Mouse (Mus musculus) urinary bladder, adult 18-20 months (tissue): ENCODE results near the gene Gabbr2.

Source experiments
- DNase-seq, 2 experiments: peaks; one replicate each; pipeline ENCODE4 v3.0.0; 2022; ENCODE audit warnings: low spot score in 2 of 2, mixed read lengths in 2 of 2

Gene Gabbr2

GRCm38 (mm10) chr4:46770090-46770489 is 221.6 kb downstream of the Gabbr2 start:
- no peak for DNase-seq

GRCm38 (mm10) chr4:46766326-46766725 is 225.3 kb downstream of the Gabbr2 start:
- no peak for DNase-seq

GRCm38 (mm10) chr4:46759838-46760237 is 231.8 kb downstream of the Gabbr2 start:
- DNase-seq = no peak

GRCm38 (mm10) chr4:46758340-46759041 is 233.2 kb downstream of the Gabbr2 start:
- no peak for DNase-seq

DNA sequence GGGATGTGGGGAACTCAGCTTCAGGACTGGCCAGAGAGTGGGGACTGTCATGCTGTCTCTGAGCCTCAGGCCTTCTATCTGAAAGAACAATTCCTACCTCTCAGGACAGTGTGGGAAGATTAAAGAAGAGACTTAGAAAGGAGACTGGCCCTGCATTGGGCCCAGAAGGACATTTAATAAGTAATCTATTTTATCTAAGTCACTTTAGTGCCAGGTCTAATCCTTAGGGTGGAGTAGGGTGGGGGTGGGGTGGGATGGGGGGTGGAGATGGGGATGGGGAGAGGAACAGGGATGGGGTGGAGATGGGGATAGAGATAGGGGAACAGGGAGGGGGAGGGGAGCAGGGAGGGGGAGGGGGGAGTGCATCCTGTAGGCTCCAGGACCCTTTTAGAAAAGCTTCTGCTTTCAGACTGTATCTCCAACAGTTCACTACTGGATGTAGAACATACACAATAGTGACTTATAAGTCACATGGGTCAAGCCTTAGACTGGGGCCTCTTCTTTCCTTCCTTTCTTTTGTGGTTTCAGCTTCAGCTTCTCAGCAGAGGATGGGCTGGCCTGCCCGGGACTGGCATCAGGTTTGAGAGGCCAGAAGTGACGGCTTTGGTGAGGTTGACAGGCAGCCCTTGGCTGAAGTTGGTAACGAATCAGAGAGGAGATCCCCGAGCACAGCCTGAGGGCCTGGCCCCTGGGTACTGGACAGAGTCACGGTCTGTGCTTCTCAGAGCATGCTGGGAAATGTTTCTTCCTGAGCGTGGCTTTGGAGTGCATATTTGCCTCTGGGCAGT is 237.1 kb downstream of the Gabbr2 start:
- no peak for DNase-seq

DNA sequence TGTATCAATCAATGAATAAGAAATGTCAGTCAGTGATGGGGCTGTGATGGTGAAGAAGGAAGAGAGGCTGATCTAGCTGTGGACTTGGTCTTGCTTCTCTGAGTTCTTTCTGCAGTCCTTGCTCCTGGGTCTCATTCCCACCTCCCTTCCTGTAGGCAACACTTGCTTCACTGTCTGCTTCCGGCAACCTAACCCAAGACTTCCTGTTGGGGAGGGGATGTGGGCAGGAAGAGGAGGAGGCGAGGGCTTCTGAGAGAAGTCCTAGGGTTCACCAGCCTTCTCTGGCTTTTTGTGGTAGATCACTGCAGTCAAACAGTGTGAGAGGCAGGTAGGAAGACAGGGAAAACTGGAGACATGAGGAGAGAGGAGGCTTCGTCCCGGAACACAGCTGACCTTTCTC is 239.4 kb downstream of the Gabbr2 start:
- no peak for DNase-seq

DNA sequence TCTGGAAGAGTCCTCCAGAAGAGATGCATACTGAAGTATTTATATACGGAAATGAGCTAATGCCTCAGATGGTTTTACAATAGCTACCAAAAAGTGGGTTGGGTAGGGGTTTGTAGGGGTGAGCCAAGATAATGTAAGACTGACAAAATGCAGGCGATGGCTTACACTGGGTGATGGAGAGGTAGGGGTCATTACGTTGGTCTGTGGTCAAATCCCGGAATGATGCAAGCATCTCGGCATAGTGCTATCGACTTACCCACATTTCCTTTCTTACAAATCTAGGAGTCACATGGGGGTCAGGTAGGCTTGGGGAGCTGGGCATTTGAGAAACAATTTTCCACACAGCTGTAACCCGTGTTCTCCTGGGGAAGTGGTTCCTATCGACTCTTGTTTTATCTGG is 242.7 kb downstream of the Gabbr2 start:
- DNase-seq = no peak

- DNase-seq = no peak
Measured at GRCm38 (mm10) chr4:46747007-46747746, 244.5 kb downstream of the Gabbr2 start.

DNA sequence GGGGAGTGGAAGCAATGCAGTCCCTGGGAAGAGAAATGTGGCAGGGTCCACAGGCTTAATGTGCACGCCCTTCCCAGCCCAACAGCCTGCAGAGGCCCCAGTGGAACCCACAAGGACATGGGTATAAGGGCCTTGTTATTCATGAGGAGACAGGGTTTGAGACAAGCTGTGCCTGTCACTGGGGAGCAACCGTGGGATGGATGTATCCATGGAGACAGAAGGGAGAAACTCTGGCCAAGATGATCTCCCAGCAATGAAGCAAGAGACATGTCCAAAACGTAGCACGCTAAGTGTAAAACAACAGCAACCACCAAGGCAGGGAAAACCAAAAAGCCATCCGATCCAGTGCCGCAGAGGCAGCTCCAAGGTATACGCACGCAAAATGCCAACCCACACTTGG is 246.1 kb downstream of the Gabbr2 start:
- DNase-seq = no peak

DNA sequence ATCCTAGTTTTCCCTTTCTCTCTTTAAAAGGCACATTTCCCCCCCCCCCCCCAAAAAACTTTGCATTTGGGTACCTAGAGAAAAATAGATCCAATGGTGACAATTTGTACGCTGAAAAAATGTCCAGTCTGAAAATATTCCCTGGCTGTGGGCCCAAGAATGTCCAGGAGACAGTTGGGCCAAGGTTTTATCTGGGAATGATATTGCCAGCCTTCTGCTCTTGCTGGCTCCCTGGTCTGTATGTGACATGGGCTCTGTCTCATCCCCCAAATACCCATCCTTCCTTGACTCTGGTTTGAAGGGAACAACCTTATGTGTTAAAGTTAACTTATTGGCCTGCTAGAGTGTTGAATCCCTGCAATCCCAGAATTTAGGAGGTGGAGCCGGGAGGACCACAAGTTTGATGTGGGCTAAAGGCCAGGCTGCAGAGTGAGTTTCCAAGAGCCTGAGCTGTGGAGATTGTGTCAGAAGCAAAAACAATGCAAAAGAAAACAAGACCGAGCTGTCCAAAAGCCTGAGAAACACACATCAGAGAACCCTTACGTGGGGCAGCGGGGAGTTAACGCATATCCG is 247.0 kb downstream of the Gabbr2 start:
- no peak for DNase-seq

- DNase-seq = no peak
Measured at GRCm38 (mm10) chr4:46742601-46743000, 249.1 kb downstream of the Gabbr2 start.

GRCm38 (mm10) chr4:46736910-46737511 is 254.7 kb downstream of the Gabbr2 start:
- DNase-seq = no peak

DNA sequence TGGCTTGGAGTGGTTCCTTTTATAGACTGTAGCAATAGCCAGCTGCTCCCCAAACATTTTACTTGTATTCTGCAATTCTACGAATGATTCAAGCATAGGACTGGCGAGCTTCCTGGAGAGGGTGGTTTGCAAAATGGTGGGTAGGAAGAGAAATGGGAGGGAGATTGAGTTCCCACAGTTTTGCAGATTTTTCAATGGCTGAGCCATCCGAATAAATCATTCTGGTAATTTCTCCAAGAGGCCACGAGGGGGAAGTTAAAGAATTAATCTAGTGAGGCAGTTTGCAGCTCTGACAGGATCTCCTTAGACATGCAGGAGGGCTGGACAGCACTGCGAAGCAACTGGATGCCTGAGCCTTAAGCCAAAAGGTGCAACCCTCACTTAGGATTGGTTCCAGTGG is 256.8 kb downstream of the Gabbr2 start:
- no peak for DNase-seq

- DNase-seq = no peak
Measured at GRCm38 (mm10) chr4:46731590-46731989, 260.1 kb downstream of the Gabbr2 start.

DNA sequence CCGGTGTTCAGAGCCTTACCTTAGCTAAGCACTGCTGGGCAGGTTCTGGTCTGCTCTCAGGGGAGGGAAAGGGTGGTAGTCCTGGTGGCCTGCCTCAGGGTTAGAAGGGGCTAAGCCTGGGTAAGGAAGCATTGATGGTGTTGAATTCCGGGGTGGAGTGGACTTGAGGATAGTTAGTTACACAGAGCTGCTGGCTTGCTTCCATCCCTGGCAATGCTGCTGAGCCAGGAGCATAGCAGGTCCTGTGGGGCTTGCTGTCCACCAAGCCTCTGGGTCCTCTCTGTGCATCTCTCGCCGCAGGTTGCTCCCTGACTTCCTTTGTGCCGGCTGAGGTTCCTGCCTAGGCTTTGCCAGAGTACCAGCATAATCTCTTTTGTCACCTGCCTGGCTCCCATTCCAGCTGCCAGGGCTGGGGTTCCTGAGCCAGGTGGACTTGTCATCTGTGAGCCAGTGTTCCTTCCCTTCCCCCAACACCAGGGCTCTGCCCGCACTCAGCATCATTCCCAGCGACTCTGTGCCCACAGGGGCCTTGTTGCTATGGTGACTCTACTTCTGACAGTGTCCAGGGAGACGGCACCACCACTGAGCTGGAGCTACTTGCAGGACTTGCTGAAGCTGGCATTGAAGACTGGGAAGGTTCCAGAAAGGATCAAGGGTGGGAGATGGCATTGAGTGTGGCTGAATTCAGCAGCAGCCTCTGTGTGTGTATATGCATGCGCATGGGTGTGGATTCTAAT is 262.2 kb downstream of the Gabbr2 start:
- DNase-seq = no peak

DNA sequence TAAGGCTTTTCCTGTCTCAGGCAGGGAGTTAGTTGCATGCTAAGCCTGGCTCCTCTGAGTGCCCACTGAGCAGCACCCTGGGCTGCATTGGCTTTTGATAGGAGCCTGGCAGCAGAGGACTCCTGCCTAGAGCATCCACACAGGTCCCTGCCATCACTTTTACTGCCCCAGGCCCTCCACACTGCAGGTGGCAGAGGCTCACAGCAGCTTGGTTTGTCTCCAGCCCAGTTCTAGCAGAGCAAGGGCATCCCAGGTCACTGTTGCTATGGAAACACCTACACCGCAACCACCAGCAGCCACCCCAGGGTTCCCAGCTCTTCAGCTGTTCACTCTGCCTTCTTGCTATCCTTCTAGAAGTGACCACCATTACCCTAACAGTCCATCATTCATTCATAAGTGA is 263.4 kb downstream of the Gabbr2 start:
- no peak for DNase-seq

- DNase-seq = no peak
Measured at GRCm38 (mm10) chr4:46727153-46727552, 264.5 kb downstream of the Gabbr2 start.

- DNase-seq = no peak
Measured at GRCm38 (mm10) chr4:46720821-46721557, 270.7 kb downstream of the Gabbr2 start.

- no peak for DNase-seq
Measured at GRCm38 (mm10) chr4:46720070-46720469, 271.6 kb downstream of the Gabbr2 start.

- DNase-seq = no peak
Measured at GRCm38 (mm10) chr4:46718624-46719023, 273.0 kb downstream of the Gabbr2 start.
